Mouse (Mus musculus): ENCODE data around the gene Eef2k.
"Not testable (repeated sequence)": the region's sequence is repeated elsewhere in the genome, so short reads cannot be mapped to it uniquely, and the experiment has no call there.

Eef2k gene

DNA sequence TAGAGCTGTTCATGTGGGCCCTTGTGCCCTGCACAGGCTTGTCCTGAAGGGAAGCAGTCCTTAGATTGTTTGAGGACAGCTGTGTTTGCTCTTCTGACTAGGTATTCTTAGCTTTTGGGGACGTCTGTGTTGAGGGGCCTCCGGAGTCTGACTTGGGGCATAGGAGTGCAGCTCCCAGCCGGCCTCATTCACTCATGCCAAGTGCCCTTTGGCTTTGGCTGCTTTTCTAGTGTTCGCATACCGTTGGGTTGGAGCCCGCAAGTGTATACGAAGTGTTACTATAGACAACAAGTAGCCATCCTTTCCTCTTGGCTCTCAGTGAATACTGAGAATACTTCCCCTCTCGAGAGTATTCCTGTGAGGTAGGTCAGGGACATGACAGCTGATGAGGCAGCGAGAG is 95.6 kb downstream of the Eef2k start:
- no peak for DNase-seq (ENCODE audit: low spot score)

DNA sequence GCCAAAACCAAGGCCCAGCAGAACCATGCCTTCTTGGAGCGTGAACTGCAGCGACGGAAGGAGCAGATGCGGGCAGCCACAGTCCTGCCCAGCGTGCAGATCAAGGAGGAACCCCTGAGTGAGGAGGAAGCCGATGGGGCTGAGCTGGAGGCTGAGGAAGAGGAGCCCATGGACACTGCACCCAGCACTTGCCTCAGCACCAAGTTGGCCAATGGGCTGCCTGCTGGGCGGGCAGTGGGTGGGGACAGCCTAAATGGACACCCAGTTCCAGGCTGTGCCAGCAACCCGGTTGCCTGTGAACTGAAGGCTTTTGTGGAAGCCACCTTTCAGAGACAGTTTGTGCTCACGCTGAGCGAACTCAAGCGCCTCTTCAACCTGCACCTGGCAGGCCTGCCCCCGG is 97.7 kb downstream of the Eef2k start:
- DNase-seq (ENCODE audit: low spot score) = no peak

DNA sequence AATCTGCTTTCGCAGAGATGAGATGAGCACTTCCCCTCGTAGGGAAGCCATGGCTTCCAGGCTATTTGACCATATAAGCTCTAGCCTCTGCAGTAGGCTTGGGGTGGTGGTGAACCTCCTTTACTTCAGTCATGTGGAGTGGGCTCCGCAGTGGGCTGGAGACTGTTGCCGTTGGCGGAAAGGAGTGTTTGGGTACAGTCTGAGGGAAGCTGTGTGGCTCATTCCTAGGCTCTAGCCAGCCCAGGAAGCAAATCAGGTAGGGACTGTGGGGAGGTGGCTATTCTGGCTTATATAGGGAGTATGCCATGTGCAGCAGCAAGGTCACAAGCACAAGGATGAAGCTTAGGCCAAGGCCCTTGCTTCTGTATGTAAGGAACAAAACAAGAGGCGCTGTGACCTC is 98.6 kb downstream of the Eef2k start:
- no peak for DNase-seq (ENCODE audit: low spot score)

DNA sequence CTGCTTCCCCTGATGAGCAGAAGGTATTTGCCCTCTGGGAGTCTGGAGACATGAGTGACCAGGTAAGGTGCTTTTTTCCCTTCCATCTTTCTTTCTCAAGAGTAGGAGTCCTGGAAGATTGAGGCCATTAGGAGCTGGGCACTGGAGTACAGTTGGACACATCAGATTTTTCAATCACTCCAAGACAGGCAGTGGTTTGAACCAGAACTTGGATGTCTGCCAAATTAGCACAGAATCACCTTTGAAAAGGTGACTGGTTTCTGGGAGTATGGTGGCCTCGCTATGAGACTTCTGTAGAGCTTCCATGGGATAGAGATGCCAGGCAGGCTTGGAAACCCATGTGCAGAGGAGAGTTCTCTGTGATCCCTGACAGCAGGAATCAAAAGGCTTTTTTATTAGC is 99.9 kb downstream of the Eef2k start:
- DNase-seq (ENCODE audit: low spot score) = no peak

DNA sequence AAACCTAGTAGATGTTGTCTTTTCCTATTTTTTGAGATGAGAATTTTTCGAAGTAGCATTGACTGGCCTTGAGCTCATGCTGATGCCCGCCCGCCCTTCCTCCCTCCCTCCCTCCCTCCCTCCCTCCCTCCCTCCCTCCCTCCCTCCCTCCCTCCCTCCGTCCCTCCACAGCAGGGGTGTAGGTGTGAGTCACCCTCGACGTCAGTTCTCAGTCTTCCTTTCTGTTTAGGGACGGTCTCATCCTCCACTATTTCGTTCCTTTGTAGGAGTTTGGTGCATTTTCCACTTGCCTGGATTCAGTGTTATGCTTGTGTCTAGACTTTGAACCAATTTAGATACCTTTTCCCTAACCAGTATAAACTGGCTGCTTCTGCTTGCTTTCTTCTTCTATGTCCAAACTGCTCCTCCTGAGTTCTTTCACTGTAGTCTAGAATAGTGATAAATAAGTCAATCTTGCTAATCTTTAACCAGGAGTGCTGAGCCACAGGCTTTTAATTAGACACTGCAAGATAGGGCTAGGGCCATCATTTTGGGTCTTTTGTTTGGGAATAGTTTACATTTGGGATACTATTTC is 101.4 kb downstream of the Eef2k start:
- peak; percentile 72 for DNase-seq (ENCODE audit: low spot score)

DNA sequence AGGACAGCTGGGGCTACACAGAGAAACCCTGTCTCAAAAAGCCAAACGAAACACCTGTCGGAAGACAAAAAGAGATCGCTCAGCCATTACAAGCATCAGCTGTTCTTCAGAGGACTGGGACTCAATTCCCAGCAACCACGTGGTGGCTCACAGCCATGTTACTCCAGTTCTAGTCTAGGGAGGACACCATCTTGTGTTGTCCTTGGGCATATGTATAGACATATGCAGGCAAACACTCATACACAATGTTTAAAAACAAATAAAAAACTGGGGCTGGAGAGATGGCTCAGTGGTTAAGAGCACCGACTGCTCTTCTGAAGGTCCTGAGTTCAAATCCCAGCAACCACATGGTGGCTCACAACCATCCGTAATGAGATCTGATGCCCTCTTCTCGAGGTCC is 111.0 kb downstream of the Eef2k start:
- not testable (repeated sequence) for DNase-seq (ENCODE audit: low spot score)

Measured in yolk sac, embryonic 10.5 days (tissue).